Mouse (Mus musculus) midbrain, embryonic 10.5 days (tissue): ENCODE results near the gene Fuz. TPM values are rescaled to one million over a fixed set of nuclear protein-coding genes. Genes with fewer than 3 reads are reported as not detected.

Experiments
- DNase-seq: peaks from one replicate; pipeline ENCODE4 v3.0.0-alpha.2; 2017; ENCODE audit warnings: low spot score
- H3K27ac ChIP-seq: fragments of 300-500 bp; sonication (generic); replicated peaks from 2 replicates; pipeline ENCODE4 v1.5.1; 2016; ENCODE audit warnings: mild to moderate bottlenecking
- H3K27me3 ChIP-seq: fragments of 300-500 bp; sonication (generic); 2 replicates; pipeline ENCODE4 v1.6.1; 2016; ENCODE audit warnings: low read depth, mild to moderate bottlenecking; ENCODE audit not compliant: poor library complexity, severe bottlenecking
- H3K36me3 ChIP-seq: fragments of 300-500 bp; sonication (generic); 2 replicates; pipeline ENCODE4 v1.6.1; 2016; ENCODE audit warnings: mild to moderate bottlenecking, moderate library complexity
- H3K4me1 ChIP-seq: fragments of 300-500 bp; sonication (generic); 2 replicates; pipeline ENCODE4 v1.6.1; 2016
- H3K4me3 ChIP-seq: fragments of 300-500 bp; sonication (generic); 2 replicates; pipeline ENCODE4 v1.5.1; 2016; ENCODE audit warnings: mild to moderate bottlenecking, moderate library complexity
- H3K9me3 ChIP-seq: fragments of 300-500 bp; sonication (generic); replicated peaks from 2 replicates; pipeline ENCODE4 v1.6.1; 2016; ENCODE audit warnings: mild to moderate bottlenecking
- WGBS: fragments of 180-500 bp; shearing (Covaris S2); methylation state at CpG from one replicate; pipeline ENCODE4 v1.1.7; 2016; 5-methylcytosine and 5-hydroxymethylcytosine counted together
- microRNA counts: library from miRNA; unstranded; fragments of <30 nt; microRNA quantifications from one replicate; lab custom pipeline; 2017
- microRNA-seq: library from miRNA; unstranded; fragments of <30 nt; microRNA quantifications from one replicate; pipeline ENCODE4, GENCODE M21; 2017
- polyA plus RNA-seq: library from polyadenylated mRNA; unstranded; fragments of >200 nt; fragmentation: Nextera tagmentation; extraction: Ambion mirVana; gene quantifications from 2 replicates; pipeline ENCODE4 v1.2.1, GENCODE M21; 2016

Fuz gene
- polyA plus RNA-seq, 1 experiment from 2014 or later = 30.6 TPM

DNA sequence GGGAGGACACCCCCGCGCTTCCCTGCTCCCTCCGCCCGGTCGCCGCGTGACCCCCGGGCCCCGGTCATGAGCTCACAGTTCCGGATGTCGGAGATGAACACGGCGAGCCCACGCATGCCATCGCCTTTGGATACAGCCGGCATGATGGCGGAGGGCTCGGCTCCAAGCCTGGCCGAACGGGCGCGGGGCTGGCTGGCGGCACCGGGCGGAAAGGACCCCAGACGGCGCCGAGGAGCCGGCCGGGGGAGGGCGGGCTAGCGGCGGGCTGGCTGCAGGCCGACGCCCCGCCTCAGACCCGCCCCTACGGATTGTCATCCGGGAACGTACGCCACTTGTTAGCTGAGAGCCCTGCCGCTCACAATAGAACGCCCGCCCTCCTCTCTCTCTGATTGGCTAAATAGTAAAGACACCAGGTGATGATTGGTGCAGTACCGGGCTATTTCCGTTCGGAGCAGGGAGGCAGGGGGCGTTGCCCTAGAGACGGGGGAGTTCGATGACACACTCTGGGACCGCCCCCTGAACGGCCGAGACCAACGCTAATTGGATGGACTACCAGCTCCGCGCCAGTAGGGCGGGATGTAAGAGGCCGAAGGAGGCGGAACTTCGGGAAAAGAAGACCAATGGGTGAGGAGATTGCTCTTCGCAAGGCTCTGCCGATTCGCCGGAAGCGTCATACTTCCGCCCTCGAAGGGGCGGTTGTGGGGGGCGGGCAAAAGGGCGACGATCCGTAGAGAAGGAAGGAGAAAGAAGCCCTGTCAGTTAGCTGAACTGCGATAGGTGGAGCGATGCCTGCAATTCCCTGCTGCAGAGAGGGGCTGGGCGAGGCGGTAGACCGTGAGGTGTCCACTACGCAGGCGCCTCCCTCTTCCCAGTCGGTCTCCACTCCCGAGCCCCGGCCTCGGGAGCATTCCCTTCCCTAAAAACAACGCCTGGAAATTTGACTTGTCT, 33.6 kb downstream of the Fuz start, which contains the start of gene Ap2a1:
Gene Ap2a1, minus strand, starts transcription at position 293 of the 948 bp plus-strand sequence.
- Histone ChIP-seq H3K9me3 (no peaks in the 10 kb centered on the region), H3K4me1 (peaks cover 28% of the 10 kb centered on the region), H3K36me3 (peaks cover 24% of the 10 kb centered on the region), H3K27ac (peak within 1 kb of the TSS; percentile 90), H3K27me3 (no peaks in the 10 kb centered on the region), H3K4me3 (peak within 1 kb of the TSS; percentile 74)
- peak; percentile 100 for DNase-seq
- WGBS = under 1% methylated on average over 84 of the region's 84 CpGs

DNA sequence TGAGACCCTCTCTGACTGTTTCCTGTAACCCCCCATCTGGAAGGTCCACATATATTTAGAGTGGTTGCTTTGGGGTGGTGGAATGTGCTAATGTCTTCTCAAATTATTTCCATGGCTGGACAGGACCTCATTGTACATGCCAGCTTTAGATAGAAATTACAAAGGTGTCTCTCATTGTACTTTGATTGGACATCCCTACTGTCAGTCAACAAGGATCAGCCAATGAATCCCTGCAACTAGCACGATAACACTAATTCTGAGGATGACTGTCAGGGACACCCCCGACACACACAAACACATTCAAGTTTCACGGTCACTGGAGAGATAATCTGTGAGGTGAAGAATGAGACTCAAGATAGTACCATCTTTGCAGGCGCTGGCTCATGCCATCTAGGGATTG, 42.8 kb downstream of the Fuz start:
- Histone ChIP-seq H3K27ac (no peak overlapping the region), H3K36me3 (no peaks in the 10 kb centered on the region), H3K9me3 (no peaks in the 10 kb centered on the region; the same call in 1 of the 2 replicates), H3K4me1 (no peaks in the 10 kb centered on the region), H3K4me3 (no peak overlapping the region), H3K27me3 (no peaks in the 10 kb centered on the region)
- WGBS = 92% methylated on average over 4 of the region's 4 CpGs
- DNase-seq = no peak

DNA sequence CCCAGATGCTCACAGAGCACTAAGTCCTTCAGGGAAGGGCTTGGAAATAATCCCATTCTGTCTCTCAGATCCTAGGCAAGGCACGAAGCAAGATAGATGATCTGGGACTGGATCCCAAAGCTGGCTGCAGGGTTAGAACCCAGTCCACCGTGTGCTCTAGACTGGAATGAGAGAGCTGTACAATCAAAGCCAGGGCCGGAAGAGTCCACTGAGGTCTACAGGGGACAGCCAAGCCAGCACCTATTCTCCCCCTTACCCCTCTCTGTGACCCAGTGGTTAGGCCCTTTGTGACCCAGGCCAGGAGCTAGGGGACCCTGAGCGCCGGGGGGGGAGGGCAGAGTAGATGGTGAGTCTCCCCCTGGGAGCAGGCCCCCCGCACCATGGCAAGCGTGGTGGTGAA, 47.0 kb downstream of the Fuz start, which contains the start of gene Tsks:
Gene Tsks, plus strand, starts transcription at position 301 of the 400 bp plus-strand sequence.
- 81% methylated on average over 7 of the region's 7 CpGs for WGBS
- Histone ChIP-seq H3K4me3 (no peak within 1 kb of the TSS), H3K36me3 (no peaks in the 10 kb centered on the region), H3K27ac (no peak within 1 kb of the TSS), H3K27me3 (no peaks in the 10 kb centered on the region), H3K4me1 (no peaks in the 10 kb centered on the region), H3K9me3 (no peaks in the 10 kb centered on the region)
- DNase-seq = no peak

DNA sequence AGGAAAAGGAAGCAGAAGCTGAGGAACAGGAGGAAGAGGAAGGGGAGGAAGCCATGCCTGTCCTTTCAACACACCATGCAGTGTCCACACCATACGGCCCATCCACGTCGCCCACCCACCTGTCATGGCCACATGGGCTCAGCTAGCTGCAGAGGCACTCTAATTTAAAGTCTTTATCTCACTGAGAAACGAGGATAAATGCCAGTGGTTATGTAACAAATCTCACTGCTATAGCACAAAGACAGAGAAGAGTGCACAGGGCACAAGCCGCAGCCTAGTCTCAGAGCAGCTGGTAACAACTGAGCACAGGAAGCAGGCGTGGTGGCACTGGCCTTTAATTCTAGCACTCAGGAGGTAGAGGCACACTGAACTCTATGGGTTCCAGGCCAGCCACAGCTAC, 54.0 kb downstream of the Fuz start:
- H3K27me3 ChIP-seq = peaks cover 42% of the 10 kb centered on the region
- peaks cover 20% of the 10 kb centered on the region for H3K4me1 ChIP-seq
- H3K9me3 ChIP-seq = no peaks in the 10 kb centered on the region
- H3K27ac ChIP-seq = no peak overlapping the region
- no peak for DNase-seq
- no peaks in the 10 kb centered on the region for H3K36me3 ChIP-seq
- H3K4me3 ChIP-seq = peak overlapping the region; percentile 16; the same call in 1 of the 2 replicates
- 81% methylated on average over 6 of the region's 6 CpGs for WGBS

DNA sequence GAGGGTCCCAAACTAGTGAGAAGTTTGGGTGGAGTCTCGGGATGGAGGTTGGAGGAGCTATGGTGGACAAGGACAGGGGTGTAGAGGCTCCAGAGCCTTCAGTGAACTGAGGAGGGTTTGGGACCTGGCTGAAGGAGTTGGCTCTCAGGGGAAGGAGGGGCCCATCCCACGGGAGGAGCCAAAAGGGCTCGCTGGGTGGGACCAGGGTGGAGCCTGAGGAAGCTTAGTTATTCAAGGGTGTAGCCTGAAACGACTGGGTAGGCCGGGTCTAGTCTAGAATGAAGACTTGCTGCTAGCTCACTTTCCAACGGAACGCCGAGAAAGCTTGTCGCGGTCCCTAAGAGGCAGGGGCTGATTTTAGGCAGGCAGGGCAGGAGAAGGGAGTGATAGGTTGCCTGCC, 56.1 kb downstream of the Fuz start:
- H3K9me3 ChIP-seq = no peaks in the 10 kb centered on the region
- H3K36me3 ChIP-seq = no peaks in the 10 kb centered on the region
- peak overlapping the region; percentile 66 for H3K4me3 ChIP-seq
- peaks cover 42% of the 10 kb centered on the region for H3K27me3 ChIP-seq
- H3K4me1 ChIP-seq = peaks cover 24% of the 10 kb centered on the region
- H3K27ac ChIP-seq = peak overlapping the region; percentile 85
- peak; percentile 62 for DNase-seq
- whole genome bisulfite sequencing = 2% methylated on average over 10 of the region's 10 CpGs

MicroRNAs encoded within 50 kb of the gene (microRNA counts, 519-probe panel; counts per million panel counts)
- microRNA mmu-miR-707 (lab: Ali Mortazavi, UCI) = not detected

Small RNAs within 50 kb of the gene (microRNA-seq; reads per million reads assigned to microRNA genes)
- not detected for gene Mir707

Other genes with a start within 250 kb of the Fuz start
- 1.0 and 1.1 TPM in 2 replicates for gene Myh14, start 225.2 kb upstream of the Fuz start, polyA plus RNA-seq
- not detected in 2 replicates for gene Izumo2, start 187.3 kb upstream of the Fuz start, polyA plus RNA-seq
- 44.7 and 49.5 TPM in 2 replicates for gene Vrk3, start 147.7 kb upstream of the Fuz start, polyA plus RNA-seq
- gene Zfp473, start 145.0 kb upstream of the Fuz start, polyA plus RNA-seq = 3.2 and 3.6 TPM in 2 replicates
- gene Nup62, start 80.0 kb upstream of the Fuz start, polyA plus RNA-seq = 154 and 162 TPM in 2 replicates
- gene Il4i1, start 79.7 kb upstream of the Fuz start, polyA plus RNA-seq = 1.2 and 1.8 TPM in 2 replicates
- 4.6 and 4.7 TPM in 2 replicates for gene Atf5, start 79.4 kb upstream of the Fuz start, polyA plus RNA-seq
- gene Akt1s1, start 47.1 kb upstream of the Fuz start, polyA plus RNA-seq = 89.5 and 98.1 TPM in 2 replicates
- 77.8 and 89.4 TPM in 2 replicates for gene Tbc1d17, start 47.0 kb upstream of the Fuz start, polyA plus RNA-seq
- gene Pnkp, start 38.9 kb upstream of the Fuz start, polyA plus RNA-seq = 38.1 and 38.4 TPM in 2 replicates
- 478 and 516 TPM in 2 replicates for gene Ptov1, start 26.3 kb upstream of the Fuz start, polyA plus RNA-seq
- gene Med25, start 3.4 kb upstream of the Fuz start, polyA plus RNA-seq = 213 and 220 TPM in 2 replicates
- gene Ap2a1, start 33.4 kb downstream of the Fuz start, polyA plus RNA-seq = 74.2 and 77.0 TPM in 2 replicates
- gene Tsks, start 47.1 kb downstream of the Fuz start, polyA plus RNA-seq = 0.11 and 0.14 TPM in 2 replicates
- gene Cpt1c, start 78.8 kb downstream of the Fuz start, polyA plus RNA-seq = 22.3 and 26.8 TPM in 2 replicates
- 908 and 945 TPM in 2 replicates for gene Prmt1, start 90.5 kb downstream of the Fuz start, polyA plus RNA-seq
- gene Irf3, start 101.6 kb downstream of the Fuz start, polyA plus RNA-seq = 69.5 and 71.2 TPM in 2 replicates
- 77.4 and 78.4 TPM in 2 replicates for gene Bcl2l12, start 102.6 kb downstream of the Fuz start, polyA plus RNA-seq
- 39.6 and 44.8 TPM in 2 replicates for gene Scaf1, start 120.3 kb downstream of the Fuz start, polyA plus RNA-seq
- gene Rras, start 121.9 kb downstream of the Fuz start, polyA plus RNA-seq = 22.0 and 23.6 TPM in 2 replicates
- 10.8 and 11.3 TPM in 2 replicates for gene Prr12, start 156.8 kb downstream of the Fuz start, polyA plus RNA-seq
- 63.0 and 66.7 TPM in 2 replicates for gene Nosip, start 166.3 kb downstream of the Fuz start, polyA plus RNA-seq
- gene Prrg2, start 166.6 kb downstream of the Fuz start, polyA plus RNA-seq = 17.0 and 17.3 TPM in 2 replicates
- 122 and 128 TPM in 2 replicates for gene Rcn3, start 196.1 kb downstream of the Fuz start, polyA plus RNA-seq
- 12.0 and 15.3 TPM in 2 replicates for gene Fcgrt, start 207.8 kb downstream of the Fuz start, polyA plus RNA-seq
- 1,493 and 1,787 TPM in 2 replicates for gene Rps11, start 228.4 kb downstream of the Fuz start, polyA plus RNA-seq
- 1,083 and 1,243 TPM in 2 replicates for gene Rpl13a, start 232.7 kb downstream of the Fuz start, polyA plus RNA-seq
- gene Gm45713, start 240.2 kb downstream of the Fuz start, polyA plus RNA-seq = 0.11 and 0.19 TPM in 2 replicates
- gene Flt3l, start 240.4 kb downstream of the Fuz start, polyA plus RNA-seq = 1.1 and 1.4 TPM in 2 replicates